Mouse (Mus musculus) kidney, embryonic 14.5 days (tissue): ENCODE measurements at regions not wholly inside any gene's neighbourhood (a gene's known extent, or its start where the extent isn't known, plus 50 kb on each side); places are given as distances from the start of the nearest gene placed in this dataset.
"Not testable (repeated sequence)": the region's sequence is repeated elsewhere in the genome, so short reads cannot be mapped to it uniquely, and the experiment has no call there.

Source experiments
- ATAC-seq: fragments of 200-750 bp; cut with Nextera tagmentation; 2 replicates; pipeline ENCODE4 v1.8.0; 2017; ENCODE audit warnings: moderate number of reproducible peaks, mild to moderate bottlenecking, moderate TSS enrichment, moderate library complexity; ENCODE audit not compliant: low FRiP score, low TSS enrichment
- H3K27ac ChIP-seq: fragments of 300-500 bp; sonication (generic); 2 replicates; pipeline ENCODE4 v1.5.1; 2014; ENCODE audit warnings: low read depth, mild to moderate bottlenecking, low read length, moderate library complexity, mixed read lengths
- H3K27me3 ChIP-seq: fragments of 300-500 bp; sonication (generic); 2 replicates; pipeline ENCODE4 v1.6.1; 2014; ENCODE audit warnings: mild to moderate bottlenecking, low read length; ENCODE audit not compliant: control insufficient read depth, insufficient read depth
- H3K36me3 ChIP-seq: fragments of 300-500 bp; sonication (generic); 2 replicates; pipeline ENCODE4 v1.6.1; 2014; ENCODE audit warnings: low read length, mixed read lengths; ENCODE audit not compliant: control insufficient read depth, insufficient read depth
- H3K4me1 ChIP-seq: fragments of 300-500 bp; sonication (generic); 2 replicates; pipeline ENCODE4 v1.6.1; 2014; ENCODE audit warnings: low read length, mixed read lengths; ENCODE audit not compliant: control insufficient read depth, insufficient read depth
- H3K4me2 ChIP-seq: fragments of 300-500 bp; sonication (generic); replicated peaks from 2 replicates; pipeline ENCODE4 v1.6.1; 2014; ENCODE audit warnings: low read depth, mild to moderate bottlenecking, low read length
- H3K4me3 ChIP-seq: fragments of 300-500 bp; sonication (generic); 2 replicates; pipeline ENCODE4 v1.5.1; 2014; ENCODE audit warnings: mild to moderate bottlenecking, low read length
- H3K9ac ChIP-seq: fragments of 300-500 bp; sonication (generic); 2 replicates; pipeline ENCODE4 v1.6.1; 2014; ENCODE audit warnings: low read depth, mild to moderate bottlenecking, low read length, moderate library complexity
- H3K9me3 ChIP-seq: fragments of 300-500 bp; sonication (generic); 2 replicates; pipeline ENCODE4 v1.6.1; 2016; ENCODE audit warnings: low read length; ENCODE audit not compliant: control insufficient read depth
- WGBS: fragments of 180-500 bp; shearing (Covaris S2); extraction: QIAGEN DNeasy Blood & Tissue Kit; methylation state at CpG from one replicate; pipeline ENCODE4 v1.1.7; 2014; 5-methylcytosine and 5-hydroxymethylcytosine counted together

- Histone ChIP-seq H3K36me3 (no peaks in the 10 kb centered on the region), H3K9me3 (no peaks in the 10 kb centered on the region), H3K27ac (no peak overlapping the region), H3K27me3 (no peaks in the 10 kb centered on the region), H3K4me2 (no peak overlapping the region), H3K9ac (no peak overlapping the region), H3K4me3 (no peak overlapping the region), H3K4me1 (no peaks in the 10 kb centered on the region)
- no peak for ATAC-seq
- WGBS: 75% methylated on average over 4 of the region's 4 CpGs
Measured at GRCm38 (mm10) chrX:93059533-93059932, 226.7 kb upstream of the Arx start.

- Histone ChIP-seq H3K27me3 (no peaks in the 10 kb centered on the region), H3K4me3 (no peak overlapping the region), H3K9me3 (no peaks in the 10 kb centered on the region), H3K4me2 (no peak overlapping the region), H3K36me3 (no peaks in the 10 kb centered on the region), H3K27ac (no peak overlapping the region), H3K4me1 (no peaks in the 10 kb centered on the region), H3K9ac (no peak overlapping the region)
- no peak for ATAC-seq
- 71% methylated on average over 7 of the region's 7 CpGs for WGBS
Measured at GRCm38 (mm10) chrX:93068884-93069283, 217.4 kb upstream of the Arx start.

- no peaks in the 10 kb centered on the region for H3K36me3 ChIP-seq
- H3K4me2 ChIP-seq: no peak overlapping the region; the same call in 1 of the 2 replicates
- no peaks in the 10 kb centered on the region for H3K4me1 ChIP-seq
- H3K9ac ChIP-seq: no peak overlapping the region
- H3K9me3 ChIP-seq: no peaks in the 10 kb centered on the region
- no peaks in the 10 kb centered on the region for H3K27me3 ChIP-seq
- WGBS: 20% methylated on average over 13 of the region's 13 CpGs
- H3K4me3 ChIP-seq: no peak overlapping the region; the same call in 1 of the 2 replicates
- ATAC-seq: peak; percentile 60; the same call in 1 of the 2 replicates
- no peak overlapping the region for H3K27ac ChIP-seq
Measured at GRCm38 (mm10) chrX:93069569-93070289, 216.5 kb upstream of the Arx start.

GRCm38 (mm10) chrX:93070290-93070611 is 216.0 kb upstream of the Arx start:
- no peak for ATAC-seq
- Histone ChIP-seq H3K9me3 (no peaks in the 10 kb centered on the region), H3K4me1 (no peaks in the 10 kb centered on the region), H3K4me3 (no peak overlapping the region), H3K9ac (no peak overlapping the region), H3K4me2 (no peak overlapping the region), H3K27me3 (no peaks in the 10 kb centered on the region), H3K27ac (no peak overlapping the region), H3K36me3 (no peaks in the 10 kb centered on the region)
- WGBS: 64% methylated on average over 5 of the region's 5 CpGs

GRCm38 (mm10) chrX:93088976-93089375 is 197.3 kb upstream of the Arx start:
- Histone ChIP-seq H3K27me3 (no peaks in the 10 kb centered on the region), H3K36me3 (no peaks in the 10 kb centered on the region), H3K9me3 (no peaks in the 10 kb centered on the region), H3K27ac (no peak overlapping the region), H3K4me1 (no peaks in the 10 kb centered on the region), H3K9ac (no peak overlapping the region), H3K4me2 (no peak overlapping the region), H3K4me3 (no peak overlapping the region)
- 40% methylated on average over 3 of the region's 3 CpGs for WGBS
- ATAC-seq: no peak

- Histone ChIP-seq H3K4me3 (no peak overlapping the region), H3K4me2 (no peak overlapping the region), H3K27ac (no peak overlapping the region), H3K4me1 (no peaks in the 10 kb centered on the region), H3K36me3 (no peaks in the 10 kb centered on the region), H3K9me3 (no peaks in the 10 kb centered on the region), H3K9ac (no peak overlapping the region), H3K27me3 (no peaks in the 10 kb centered on the region)
- WGBS: 65% methylated on average over 2 of the region's 2 CpGs
- ATAC-seq: no peak
Measured at GRCm38 (mm10) chrX:93097551-93097950, 188.7 kb upstream of the Arx start.

GRCm38 (mm10) chrX:93107930-93108567 is 178.2 kb upstream of the Arx start:
- Histone ChIP-seq H3K4me2 (no peak overlapping the region), H3K27ac (no peak overlapping the region), H3K4me3 (no peak overlapping the region), H3K36me3 (no peaks in the 10 kb centered on the region), H3K4me1 (no peaks in the 10 kb centered on the region), H3K9ac (no peak overlapping the region), H3K27me3 (no peaks in the 10 kb centered on the region), H3K9me3 (no peaks in the 10 kb centered on the region)
- 76% methylated on average over 4 of the region's 4 CpGs for WGBS
- no peak for ATAC-seq

GRCm38 (mm10) chrX:93154367-93154766 is 131.9 kb upstream of the Arx start:
- H3K27ac ChIP-seq, H3K4me2 ChIP-seq, H3K9ac ChIP-seq, H3K4me3 ChIP-seq, H3K27me3 ChIP-seq, H3K9me3 ChIP-seq, ATAC-seq, H3K4me1 ChIP-seq, H3K36me3 ChIP-seq: not testable (repeated sequence)

GRCm38 (mm10) chrX:93159105-93159504 is 127.1 kb upstream of the Arx start:
- Histone ChIP-seq H3K27me3 (no peaks in the 10 kb centered on the region), H3K4me1 (no peaks in the 10 kb centered on the region), H3K27ac (no peak overlapping the region), H3K4me3 (no peak overlapping the region), H3K36me3 (no peaks in the 10 kb centered on the region), H3K4me2 (no peak overlapping the region), H3K9ac (no peak overlapping the region), H3K9me3 (no peaks in the 10 kb centered on the region)
- ATAC-seq: no peak
